Mouse (Mus musculus): ENCODE measurements at regions not wholly inside any gene's neighbourhood (a gene's known extent, or its start where the extent isn't known, plus 50 kb on each side); places are given as distances from the start of the nearest gene placed in this dataset.

GRCm38 (mm10) chr3:120533901-120534300, 637.6 kb downstream of the Rwdd3 start:
- H3K9ac ChIP-seq (ENCODE audit: low read depth, low read length): no peak overlapping the region
- H3K36me3 ChIP-seq (ENCODE audit: control insufficient read depth, insufficient read depth, low read length): no peaks in the 10 kb centered on the region
- no peaks in the 10 kb centered on the region for H3K4me1 ChIP-seq (ENCODE audit: control insufficient read depth, insufficient read depth, low read depth, low read length)
- no peak overlapping the region for H3K4me2 ChIP-seq (ENCODE audit: low read length)
- no peak for ATAC-seq
- H3K27ac ChIP-seq (ENCODE audit: low read depth, low read length): no peak overlapping the region
- WGBS: 84% methylated on average over 3 of the region's 3 CpGs
- no peak overlapping the region for H3K4me3 ChIP-seq (ENCODE audit: low read length)
- H3K9me3 ChIP-seq (ENCODE audit: control insufficient read depth, low read length): no peaks in the 10 kb centered on the region
- H3K27me3 ChIP-seq (replicated peaks; ENCODE audit: control insufficient read depth, insufficient read depth, low read length): no peaks in the 10 kb centered on the region

- no peak overlapping the region for H3K4me2 ChIP-seq (ENCODE audit: low read length)
- H3K4me3 ChIP-seq (ENCODE audit: low read length): no peak overlapping the region
- 75% methylated on average over 9 of the region's 9 CpGs for WGBS
- H3K9me3 ChIP-seq (ENCODE audit: control insufficient read depth, low read length): no peaks in the 10 kb centered on the region
- no peaks in the 10 kb centered on the region for H3K36me3 ChIP-seq (ENCODE audit: control insufficient read depth, insufficient read depth, low read length)
- ATAC-seq: no peak
- H3K27ac ChIP-seq (ENCODE audit: low read depth, low read length): no peak overlapping the region
- H3K27me3 ChIP-seq (replicated peaks; ENCODE audit: control insufficient read depth, insufficient read depth, low read length): no peaks in the 10 kb centered on the region
- no peaks in the 10 kb centered on the region for H3K4me1 ChIP-seq (ENCODE audit: control insufficient read depth, insufficient read depth, low read depth, low read length)
- H3K9ac ChIP-seq (ENCODE audit: low read depth, low read length): no peak overlapping the region
Observed at GRCm38 (mm10) chr3:120531880-120532580, 639.5 kb downstream of the Rwdd3 start.

- no peak for ATAC-seq
- H3K9me3 ChIP-seq (ENCODE audit: control insufficient read depth, low read length): no peaks in the 10 kb centered on the region
- no peaks in the 10 kb centered on the region for H3K36me3 ChIP-seq (ENCODE audit: control insufficient read depth, insufficient read depth, low read length)
- H3K4me3 ChIP-seq (ENCODE audit: low read length): no peak overlapping the region
- no peak overlapping the region for H3K27ac ChIP-seq (ENCODE audit: low read depth, low read length)
- H3K4me2 ChIP-seq (ENCODE audit: low read length): no peak overlapping the region
- no peaks in the 10 kb centered on the region for H3K4me1 ChIP-seq (ENCODE audit: control insufficient read depth, insufficient read depth, low read depth, low read length)
- H3K9ac ChIP-seq (ENCODE audit: low read depth, low read length): no peak overlapping the region
- 86% methylated on average over 1 of the region's 1 CpGs for WGBS
- H3K27me3 ChIP-seq (replicated peaks; ENCODE audit: control insufficient read depth, insufficient read depth, low read length): no peaks in the 10 kb centered on the region
Observed at GRCm38 (mm10) chr3:120511651-120512050, 659.8 kb downstream of the Rwdd3 start.

- Histone ChIP-seq H3K9ac (ENCODE audit: low read depth, low read length) (no peak overlapping the region), H3K36me3 (ENCODE audit: control insufficient read depth, insufficient read depth, low read length) (no peaks in the 10 kb centered on the region), H3K27ac (ENCODE audit: low read depth, low read length) (no peak overlapping the region), H3K4me1 (ENCODE audit: control insufficient read depth, insufficient read depth, low read depth, low read length) (no peaks in the 10 kb centered on the region), H3K4me2 (ENCODE audit: low read length) (no peak overlapping the region), H3K9me3 (ENCODE audit: control insufficient read depth, low read length) (no peaks in the 10 kb centered on the region), H3K4me3 (ENCODE audit: low read length) (no peak overlapping the region), H3K27me3 (replicated peaks; ENCODE audit: control insufficient read depth, insufficient read depth, low read length) (no peaks in the 10 kb centered on the region)
- WGBS: 75% methylated on average over 4 of the region's 4 CpGs
- ATAC-seq: no peak
Observed at GRCm38 (mm10) chr3:120498937-120499336, 672.6 kb downstream of the Rwdd3 start.

- 30% methylated on average over 1 of the region's 1 CpGs for WGBS
- Histone ChIP-seq H3K4me1 (ENCODE audit: control insufficient read depth, insufficient read depth, low read depth, low read length) (peaks cover 3% of the 10 kb centered on the region; the same call in 1 of the 2 replicates), H3K36me3 (ENCODE audit: control insufficient read depth, insufficient read depth, low read length) (no peaks in the 10 kb centered on the region)
Observed at GRCm38 (mm10) chr3:120477934-120478333, 693.6 kb downstream of the Rwdd3 start.

GRCm38 (mm10) chr3:120477232-120477631, 693.0 kb upstream of the Ptbp2 start:
- Histone ChIP-seq H3K4me3 (ENCODE audit: low read length) (no peak overlapping the region), H3K27ac (ENCODE audit: low read depth, low read length) (no peak overlapping the region), H3K36me3 (ENCODE audit: control insufficient read depth, insufficient read depth, low read length) (no peaks in the 10 kb centered on the region), H3K27me3 (replicated peaks; ENCODE audit: control insufficient read depth, insufficient read depth, low read length) (no peaks in the 10 kb centered on the region), H3K9me3 (ENCODE audit: control insufficient read depth, low read length) (no peaks in the 10 kb centered on the region), H3K9ac (ENCODE audit: low read depth, low read length) (no peak overlapping the region), H3K4me2 (ENCODE audit: low read length) (no peak overlapping the region), H3K4me1 (ENCODE audit: control insufficient read depth, insufficient read depth, low read depth, low read length) (peaks cover 9% of the 10 kb centered on the region)
- no peak for ATAC-seq
- 62% methylated on average over 2 of the region's 2 CpGs for WGBS

More at GRCm38 (mm10) chr3:120477934-120478333, 693.6 kb downstream of the Rwdd3 start:
- H3K4me3 ChIP-seq (ENCODE audit: low read length): no peak overlapping the region
- H3K9me3 ChIP-seq (ENCODE audit: control insufficient read depth, low read length): no peaks in the 10 kb centered on the region
- no peak overlapping the region for H3K9ac ChIP-seq (ENCODE audit: low read depth, low read length)
- no peak overlapping the region for H3K4me2 ChIP-seq (ENCODE audit: low read length)
- no peak overlapping the region for H3K27ac ChIP-seq (ENCODE audit: low read depth, low read length)
- H3K27me3 ChIP-seq (replicated peaks; ENCODE audit: control insufficient read depth, insufficient read depth, low read length): no peaks in the 10 kb centered on the region
- no peak for ATAC-seq

- Histone ChIP-seq H3K27ac (ENCODE audit: low read depth, low read length) (no peak overlapping the region), H3K9me3 (ENCODE audit: control insufficient read depth, low read length) (no peaks in the 10 kb centered on the region), H3K27me3 (replicated peaks; ENCODE audit: control insufficient read depth, insufficient read depth, low read length) (no peaks in the 10 kb centered on the region), H3K4me1 (ENCODE audit: control insufficient read depth, insufficient read depth, low read depth, low read length) (peaks cover 12% of the 10 kb centered on the region), H3K4me2 (ENCODE audit: low read length) (no peak overlapping the region), H3K9ac (ENCODE audit: low read depth, low read length) (no peak overlapping the region), H3K36me3 (ENCODE audit: control insufficient read depth, insufficient read depth, low read length) (no peaks in the 10 kb centered on the region), H3K4me3 (ENCODE audit: low read length) (no peak overlapping the region)
- WGBS: 47% methylated on average over 2 of the region's 2 CpGs
- peak; percentile 94 for ATAC-seq
Observed at GRCm38 (mm10) chr3:120473645-120474038, 689.4 kb upstream of the Ptbp2 start.

- no peak overlapping the region for H3K27ac ChIP-seq (ENCODE audit: low read depth, low read length)
Observed at GRCm38 (mm10) chr3:120472687-120473644, 688.7 kb upstream of the Ptbp2 start.

GRCm38 (mm10) chr3:120471878-120472444, 687.7 kb upstream of the Ptbp2 start:
- ATAC-seq: 0 out of 2 replicates have a peak, but pooled peaks have one; percentile 9
- no peaks in the 10 kb centered on the region for H3K9me3 ChIP-seq (ENCODE audit: control insufficient read depth, low read length)
- H3K36me3 ChIP-seq (ENCODE audit: control insufficient read depth, insufficient read depth, low read length): no peaks in the 10 kb centered on the region
- H3K27me3 ChIP-seq (replicated peaks; ENCODE audit: control insufficient read depth, insufficient read depth, low read length): no peaks in the 10 kb centered on the region
- no peak overlapping the region for H3K4me3 ChIP-seq (ENCODE audit: low read length)
- 30% methylated on average over 2 of the region's 2 CpGs for WGBS
- peaks cover 12% of the 10 kb centered on the region for H3K4me1 ChIP-seq (ENCODE audit: control insufficient read depth, insufficient read depth, low read depth, low read length)
- H3K9ac ChIP-seq (ENCODE audit: low read depth, low read length): no peak overlapping the region
- no peak overlapping the region for H3K4me2 ChIP-seq (ENCODE audit: low read length)
- H3K27ac ChIP-seq (ENCODE audit: low read depth, low read length): no peak overlapping the region

More at GRCm38 (mm10) chr3:120472687-120473644, 688.7 kb upstream of the Ptbp2 start:
- Histone ChIP-seq H3K9me3 (ENCODE audit: control insufficient read depth, low read length) (no peaks in the 10 kb centered on the region), H3K4me3 (ENCODE audit: low read length) (no peak overlapping the region), H3K4me2 (ENCODE audit: low read length) (no peak overlapping the region), H3K9ac (ENCODE audit: low read depth, low read length) (no peak overlapping the region), H3K36me3 (ENCODE audit: control insufficient read depth, insufficient read depth, low read length) (no peaks in the 10 kb centered on the region), H3K27me3 (replicated peaks; ENCODE audit: control insufficient read depth, insufficient read depth, low read length) (no peaks in the 10 kb centered on the region), H3K4me1 (ENCODE audit: control insufficient read depth, insufficient read depth, low read depth, low read length) (peaks cover 12% of the 10 kb centered on the region)
- peak; percentile 60 for ATAC-seq
- 38% methylated on average over 13 of the region's 13 CpGs for WGBS
